9 mouse cellular contexts compared by ENCODE assay signal in the genomic region with DNA sequence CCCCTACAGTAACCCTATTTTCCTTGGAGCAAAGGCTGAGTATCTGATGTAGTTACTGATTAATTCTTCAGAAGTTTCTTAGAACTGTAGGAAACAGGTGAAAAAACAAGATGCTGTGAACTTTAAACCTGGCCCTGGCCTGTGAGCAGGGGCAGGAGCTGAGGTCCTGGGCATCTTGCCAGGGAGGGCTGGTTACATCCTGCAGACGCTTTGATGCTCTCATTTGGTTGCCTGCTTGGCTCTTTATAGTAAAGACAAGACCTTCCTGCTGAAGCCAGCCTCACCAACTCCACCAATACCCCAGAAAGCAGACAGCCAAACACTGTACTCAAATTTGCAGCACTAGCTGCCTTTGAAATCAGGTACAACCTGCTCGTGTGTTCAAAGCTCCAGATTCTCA. TPM values are rescaled to one million over a fixed set of nuclear protein-coding genes. Genes with fewer than 3 reads are reported as not detected.
DNase-seq lines count a peak whose midpoint lies in the region; ATAC-seq lines count a peak whose summit lies in the region.
"Had no signal": no experiment of that assay in that cellular context is flagged by ENCODE, and none has a peak within 500 bp of the region (broad histone marks: within the 10 kb centered on the region; RNA-seq: fewer than 3 reads in every experiment).

No protein-coding gene starts in this region.

- H3K27ac ChIP-seq in kidney, embryonic 16.5 days (ENCODE audit: low read length) = peak overlapping the region; percentile 87
- no peak overlapping the region for H3K27ac ChIP-seq in stomach, embryonic 16.5 days (ENCODE audit: low read length)
- no peak overlapping the region for H3K27ac ChIP-seq in midbrain, embryonic 15.5 days
- no peak overlapping the region for H3K27ac ChIP-seq in forebrain, embryonic 12.5 days
- H3K27ac ChIP-seq: embryonic facial prominence, embryonic 13.5 days had no signal

- no peak overlapping the region for H3K4me2 ChIP-seq in kidney, embryonic 16.5 days (replicated peaks; ENCODE audit: low read depth, low read length)
- no peak overlapping the region for H3K4me2 ChIP-seq in stomach, embryonic 16.5 days (ENCODE audit: low read depth, low read length)
- no peak overlapping the region for H3K4me2 ChIP-seq in midbrain, embryonic 15.5 days
- H3K4me2 ChIP-seq in forebrain, embryonic 12.5 days = no peak overlapping the region
- H3K4me2 ChIP-seq: embryonic facial prominence, embryonic 13.5 days had no signal

- H3K4me3 ChIP-seq in kidney, embryonic 16.5 days (ENCODE audit: low read length) = no peak overlapping the region
- H3K4me3 ChIP-seq in stomach, embryonic 16.5 days (replicated peaks; ENCODE audit: low read length) = no peak overlapping the region
- no peak overlapping the region for H3K4me3 ChIP-seq in midbrain, embryonic 15.5 days
- no peak overlapping the region for H3K4me3 ChIP-seq in forebrain, embryonic 12.5 days (replicated peaks)
- H3K4me3 ChIP-seq: embryonic facial prominence, embryonic 13.5 days had no signal

- no peak overlapping the region for H3K9ac ChIP-seq in kidney, embryonic 16.5 days (replicated peaks; ENCODE audit: low read length)
- H3K9ac ChIP-seq in stomach, embryonic 16.5 days (ENCODE audit: low read length) = no peak overlapping the region
- no peak overlapping the region for H3K9ac ChIP-seq in midbrain, embryonic 15.5 days
- H3K9ac ChIP-seq in forebrain, embryonic 12.5 days = no peak overlapping the region
- H3K9ac ChIP-seq: embryonic facial prominence, embryonic 13.5 days had no signal

- peak; percentile 26 for DNase-seq in gastrocnemius, postnatal 10 days
- no peak for DNase-seq in gastrocnemius, postnatal 25 days
- peak; percentile 83 for DNase-seq in CD4-positive helper T cell, adult 2 months (ENCODE audit: low read depth, low spot score)
- peak; percentile 79 for DNase-seq in cerebellum, adult 9-11 months

- no peaks in the 10 kb centered on the region for H3K9me3 ChIP-seq in kidney, embryonic 16.5 days (ENCODE audit: low read length)
- H3K9me3 ChIP-seq in stomach, embryonic 16.5 days (replicated peaks; ENCODE audit: control insufficient read depth, low read length) = 0 out of 2 replicates have a peak, but pooled peaks cover 2% of the 10 kb centered on the region
- 0 out of 2 replicates have a peak, but pooled peaks cover 2% of the 10 kb centered on the region for H3K9me3 ChIP-seq in midbrain, embryonic 15.5 days
- no peaks in the 10 kb centered on the region for H3K9me3 ChIP-seq in forebrain, embryonic 12.5 days
- H3K9me3 ChIP-seq: embryonic facial prominence, embryonic 13.5 days had no signal

- 26% methylated on average over 2 of the region's 2 CpGs for WGBS in kidney, embryonic 16.5 days
- WGBS in stomach, embryonic 16.5 days = 55% methylated on average over 2 of the region's 2 CpGs
- 65% methylated on average over 2 of the region's 2 CpGs for WGBS in midbrain, embryonic 15.5 days
- WGBS in forebrain, embryonic 12.5 days = 74% methylated on average over 2 of the region's 2 CpGs

- H3K27me3 ChIP-seq in kidney, embryonic 16.5 days (ENCODE audit: insufficient read depth, low read length) = no peaks in the 10 kb centered on the region
- H3K27me3 ChIP-seq in stomach, embryonic 16.5 days (ENCODE audit: control insufficient read depth, insufficient read depth, low read length) = no peaks in the 10 kb centered on the region
- no peaks in the 10 kb centered on the region for H3K27me3 ChIP-seq in midbrain, embryonic 15.5 days (replicated peaks)
- H3K27me3 ChIP-seq in forebrain, embryonic 12.5 days = no peaks in the 10 kb centered on the region
- H3K27me3 ChIP-seq: embryonic facial prominence, embryonic 13.5 days had no signal

- no peaks in the 10 kb centered on the region for H3K36me3 ChIP-seq in kidney, embryonic 16.5 days (ENCODE audit: insufficient read depth, low read length)
- H3K36me3 ChIP-seq in stomach, embryonic 16.5 days (ENCODE audit: control insufficient read depth, insufficient read depth, low read length) = no peaks in the 10 kb centered on the region
- 0 out of 2 replicates have a peak, but pooled peaks cover 2% of the 10 kb centered on the region for H3K36me3 ChIP-seq in midbrain, embryonic 15.5 days (replicated peaks)
- no peaks in the 10 kb centered on the region for H3K36me3 ChIP-seq in forebrain, embryonic 12.5 days (replicated peaks)

- peaks cover 11% of the 10 kb centered on the region for H3K4me1 ChIP-seq in kidney, embryonic 16.5 days (ENCODE audit: insufficient read depth, low read length)
- H3K4me1 ChIP-seq in stomach, embryonic 16.5 days (ENCODE audit: control insufficient read depth, insufficient read depth, low read length) = peaks cover 15% of the 10 kb centered on the region
- no peaks in the 10 kb centered on the region for H3K4me1 ChIP-seq in midbrain, embryonic 15.5 days
- H3K4me1 ChIP-seq in forebrain, embryonic 12.5 days = peaks cover 9% of the 10 kb centered on the region; the same call in 1 of the 2 replicates

- ATAC-seq in kidney, embryonic 16.5 days (ENCODE audit: low FRiP score, low TSS enrichment) = peak; percentile 90
- peak; percentile 61; the same call in 1 of the 2 replicates for ATAC-seq in stomach, embryonic 16.5 days (ENCODE audit: insufficient read depth, low FRiP score)
- no peak for ATAC-seq in midbrain, embryonic 15.5 days (replicated peaks)
- no peak for ATAC-seq in forebrain, embryonic 12.5 days (ENCODE audit: low FRiP score)

RNA-seq across cellular contexts. Expression of a gene that starts 11.4 kb away (rescaled TPM):
- total RNA-seq in gastrocnemius, postnatal 10 days (2021) = 10 to 100 TPM in 1 of 2 experiments, 1 to 10 TPM in 1; 9.3 to 10.5 TPM
- 10 to 100 TPM; 11.3 to 13.1 TPM for total RNA-seq in gastrocnemius, postnatal 25 days (2021)
- polyA plus RNA-seq in kidney, embryonic 16.5 days (2015; fragmentation: Nextera tagmentation; extraction: Ambion mirVana) = 19.2 and 20.5 TPM in 2 replicates
- 33.0 and 41.3 TPM in 2 replicates for polyA plus RNA-seq in stomach, embryonic 16.5 days (2015; fragmentation: Nextera tagmentation; extraction: Ambion mirVana)
- polyA plus RNA-seq in midbrain, embryonic 15.5 days (2015; fragmentation: Nextera tagmentation; extraction: Ambion mirVana) = 10.3 TPM in 2 replicates
- polyA plus RNA-seq in forebrain, embryonic 12.5 days (2016; fragmentation: Nextera tagmentation; extraction: Ambion mirVana) = 4.6 and 6.3 TPM in 2 replicates

Comparison
In these comparisons a context has a peak if more than half of its experiments do, and no peak if none do; other contexts are left out.
1. ATAC-seq: peak in kidney, embryonic 16.5 days (single experiment) and stomach, embryonic 16.5 days (single experiment); none in midbrain, embryonic 15.5 days (single experiment) and forebrain, embryonic 12.5 days (single experiment).